Comparison of ENCODE assay signal across 11 mouse cellular contexts in genomic region chr2:167949808-167950207, GRCm38 (mm10). TPM values are rescaled to one million over a fixed set of nuclear protein-coding genes. Genes with fewer than 3 reads are reported as not detected.
DNase-seq lines count a peak whose midpoint lies in the region; ATAC-seq and TF ChIP-seq lines count a peak whose summit lies in the region.
"Had no signal": no experiment of that assay in that cellular context is flagged by ENCODE, and none has a peak within 500 bp of the region (broad histone marks: within the 10 kb centered on the region; RNA-seq: fewer than 3 reads in every experiment).

No protein-coding gene starts in this region.

- H3K4me3 ChIP-seq in hindbrain, embryonic 13.5 days = no peak overlapping the region
- no peak overlapping the region for H3K4me3 ChIP-seq in hindbrain, embryonic 12.5 days
- H3K4me3 ChIP-seq in lung, postnatal 0 days (ENCODE audit: low read depth, low read length) = no peak overlapping the region
- no peak overlapping the region for H3K4me3 ChIP-seq in lung, adult 2 months (replicated peaks; ENCODE audit: extremely low read depth, low read depth, low read length)
- no peak overlapping the region for H3K4me3 ChIP-seq in brown adipose tissue, adult 24 weeks (ENCODE audit: insufficient read depth, low read depth, low read length)
- H3K4me3 ChIP-seq in macrophage (ENCODE audit: inconsistent target) = no peak overlapping the region

- H3K9ac ChIP-seq in hindbrain, embryonic 13.5 days = peak overlapping the region; percentile 40; the same call in 1 of the 2 replicates
- no peak overlapping the region for H3K9ac ChIP-seq in hindbrain, embryonic 12.5 days
- no peak overlapping the region for H3K9ac ChIP-seq in lung, postnatal 0 days (replicated peaks; ENCODE audit: low read depth)
- H3K9ac ChIP-seq: forebrain, postnatal 0 days; lung, embryonic 14.5 days had no signal

- H3K4me2 ChIP-seq in hindbrain, embryonic 13.5 days = no peak overlapping the region
- no peak overlapping the region for H3K4me2 ChIP-seq in hindbrain, embryonic 12.5 days (replicated peaks)
- no peak overlapping the region for H3K4me2 ChIP-seq in lung, postnatal 0 days (replicated peaks; ENCODE audit: low read depth, low read length)
- H3K4me2 ChIP-seq: lung, embryonic 14.5 days had no signal

- peak overlapping the region; percentile 27; the same call in 1 of the 2 replicates for H3K27ac ChIP-seq in hindbrain, embryonic 13.5 days
- H3K27ac ChIP-seq in hindbrain, embryonic 12.5 days = no peak overlapping the region
- H3K27ac ChIP-seq in lung, postnatal 0 days (ENCODE audit: low read length) = peak overlapping the region; percentile 82
- H3K27ac ChIP-seq in brown adipose tissue, adult 24 weeks (replicated peaks; ENCODE audit: low read depth, low read length) = peak overlapping the region; percentile 59
- H3K27ac ChIP-seq in macrophage = peak overlapping the region; percentile 98

- H3K36me3 ChIP-seq in hindbrain, embryonic 13.5 days = no peaks in the 10 kb centered on the region
- H3K36me3 ChIP-seq in hindbrain, embryonic 12.5 days = no peaks in the 10 kb centered on the region
- no peaks in the 10 kb centered on the region for H3K36me3 ChIP-seq in lung, postnatal 0 days (ENCODE audit: insufficient read depth, low read length)
- peaks cover 17% of the 10 kb centered on the region; the same call in 1 of the 2 replicates for H3K36me3 ChIP-seq in macrophage (ENCODE audit: inconsistent target)

- no peak for TF ChIP-seq CTCF in lung, postnatal 0 days (IDR thresholded peaks at IDR 0.05)
- TF ChIP-seq CTCF in lung, adult 2 months (IDR thresholded peaks at IDR 0.05; ENCODE audit: insufficient read depth, low read length) = no peak

- peaks cover 50% of the 10 kb centered on the region for H3K4me1 ChIP-seq in hindbrain, embryonic 13.5 days (replicated peaks)
- H3K4me1 ChIP-seq in hindbrain, embryonic 12.5 days = peaks cover 44% of the 10 kb centered on the region
- peaks cover 38% of the 10 kb centered on the region for H3K4me1 ChIP-seq in lung, postnatal 0 days (ENCODE audit: insufficient read depth, low read depth, low read length)
- peaks cover 39% of the 10 kb centered on the region for H3K4me1 ChIP-seq in lung, adult 2 months (ENCODE audit: control insufficient read depth, insufficient read depth, low read length)
- H3K4me1 ChIP-seq in brown adipose tissue, adult 24 weeks (ENCODE audit: control insufficient read depth, insufficient read depth, insufficient read length, low read length) = peaks cover 48% of the 10 kb centered on the region

- TF ChIP-seq POLR2A in lung, adult 2 months (IDR thresholded peaks at IDR 0.05; ENCODE audit: borderline replicate concordance, extremely low read depth, low read depth, low read length) = no peak

- DNase-seq in lung, postnatal 0 days (ENCODE audit: low spot score) = no peak
- DNase-seq in lung, adult 2 months = no peak
- no peak for DNase-seq in cerebellum, postnatal 4 days (ENCODE audit: low spot score in 2 of 2)
- no peak for DNase-seq in testis, postnatal 14 days (ENCODE audit: low spot score)
- DNase-seq: forebrain, postnatal 0 days; right cerebral cortex, postnatal 4 days had no signal

- H3K79me2 ChIP-seq in macrophage (ENCODE audit: inconsistent target) = peaks cover 93% of the 10 kb centered on the region

- no peaks in the 10 kb centered on the region for H3K9me3 ChIP-seq in hindbrain, embryonic 13.5 days
- no peaks in the 10 kb centered on the region for H3K9me3 ChIP-seq in hindbrain, embryonic 12.5 days (replicated peaks)
- H3K9me3 ChIP-seq in lung, postnatal 0 days (ENCODE audit: low read length) = no peaks in the 10 kb centered on the region

- no peak for ATAC-seq in hindbrain, embryonic 13.5 days (ENCODE audit: low FRiP score)
- ATAC-seq in hindbrain, embryonic 12.5 days (ENCODE audit: low FRiP score) = no peak
- no peak for ATAC-seq in lung, postnatal 0 days

- H3K27me3 ChIP-seq in hindbrain, embryonic 13.5 days = no peaks in the 10 kb centered on the region
- H3K27me3 ChIP-seq in hindbrain, embryonic 12.5 days = no peaks in the 10 kb centered on the region
- H3K27me3 ChIP-seq in lung, postnatal 0 days (replicated peaks; ENCODE audit: insufficient read depth, low read length) = no peaks in the 10 kb centered on the region

- WGBS in hindbrain, embryonic 13.5 days = 71% methylated on average over 2 of the region's 2 CpGs
- 68% methylated on average over 2 of the region's 2 CpGs for WGBS in hindbrain, embryonic 12.5 days
- WGBS in lung, postnatal 0 days = 78% methylated on average over 2 of the region's 2 CpGs
- WGBS in lung, adult 2 months = 69% methylated on average over 2 of the region's 2 CpGs
- 6% methylated on average over 2 of the region's 2 CpGs for WGBS in macrophage (ENCODE audit: missing documents)

- TF ChIP-seq EP300 in lung, postnatal 0 days (IDR thresholded peaks at IDR 0.05) = no peak

RNA-seq across cellular contexts. Expression of gene Ptpn1, which starts 18.0 kb away (rescaled TPM):
- polyA plus RNA-seq in hindbrain, embryonic 13.5 days (2015; fragmentation: Nextera tagmentation; extraction: Ambion mirVana) = 96.3 and 98.0 TPM in 2 replicates
- 96.9 and 118 TPM in 2 replicates for polyA plus RNA-seq in hindbrain, embryonic 12.5 days (2016; fragmentation: Nextera tagmentation; extraction: Ambion mirVana)
- 81.2 and 94.5 TPM in 2 replicates for polyA plus RNA-seq in lung, postnatal 0 days (2015; fragmentation: Nextera tagmentation; extraction: Ambion mirVana)
- 65.9 and 69.9 TPM in 2 replicates for polyA plus RNA-seq in lung, adult 2 months (2012; rRNA removed)
- polyA plus RNA-seq in brown adipose tissue, adult 24 weeks (2012; ENCODE audit: insufficient read depth, insufficient read length, missing spikeins) = 7.6 and 16.2 TPM in 2 replicates
- 100 to 1,000 TPM in 24 of 26 experiments, 10 to 100 TPM in 2; 74.2 to 281 (median 160) TPM for total RNA-seq in macrophage (2018; cell fraction: chromatin; rRNA removed)
- total RNA-seq in macrophage (2018; cell fraction: cytosol; rRNA removed) = 100 to 1,000 TPM in 25 of 26 experiments, 10 to 100 TPM in 1; 88.0 to 169 (median 121) TPM
- 100 to 1,000 TPM in 23 of 26 experiments, 10 to 100 TPM in 3; 68.9 to 253 (median 154) TPM for total RNA-seq in macrophage (2018; cell fraction: nucleus; rRNA removed)
- polyA plus RNA-seq in macrophage (2018) = 78.9 to 381 TPM (median 119 TPM) in 3 replicates
